Mouse (Mus musculus): ENCODE results near the gene Prkd1.
A peak's percentile ranks its signal among the peaks of the same experiment; 100 is the strongest.
"Not testable (repeated sequence)": the region's sequence is repeated elsewhere in the genome, so short reads cannot be mapped to it uniquely, and the experiment has no call there.

Prkd1 gene

DNA sequence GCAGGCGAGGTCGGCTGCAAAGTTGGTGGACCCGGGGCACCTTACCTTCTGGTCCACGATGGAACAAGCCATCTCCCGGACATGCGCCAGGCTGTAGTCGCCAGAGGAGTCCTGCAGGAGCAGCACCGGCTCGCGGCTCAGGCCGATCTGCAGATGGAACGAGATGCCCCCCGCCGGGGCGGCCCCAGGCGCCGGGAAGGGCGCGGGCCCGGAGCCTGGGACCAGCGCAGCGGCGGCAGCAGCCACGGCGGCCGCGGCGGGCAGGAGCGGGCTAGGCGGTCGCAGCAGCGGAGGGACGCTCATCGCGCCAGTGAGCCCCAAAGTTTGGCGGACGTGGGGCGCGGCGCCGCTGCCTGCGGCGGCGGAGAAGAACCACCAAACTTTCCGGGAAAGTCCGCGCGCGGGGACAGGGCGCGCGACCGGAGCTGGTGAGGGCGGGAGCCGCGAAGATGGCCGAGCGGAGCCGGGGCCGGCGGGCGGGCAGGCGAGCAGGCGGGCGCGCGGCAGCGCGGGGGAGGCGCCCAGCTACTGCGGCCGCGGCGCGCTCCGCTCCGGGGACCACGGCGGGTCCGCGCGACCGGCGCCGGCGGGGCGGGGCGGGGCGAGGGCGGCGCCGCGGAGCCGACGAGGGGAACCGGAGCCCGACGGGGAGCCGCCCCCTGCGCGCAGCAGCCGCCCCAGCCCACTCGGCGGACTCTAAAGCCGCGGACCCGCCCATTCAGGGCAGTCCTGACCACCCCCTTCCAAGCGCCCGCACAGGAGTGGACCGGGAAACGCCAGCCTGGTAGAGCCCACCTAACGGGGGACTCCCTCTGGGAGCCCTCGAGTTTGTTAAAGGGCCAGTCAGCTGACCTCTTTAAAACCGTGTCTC is at the start of gene Prkd1:
Gene Prkd1 (minus strand): TSS at position 428 of the 871 bp plus-strand sequence.
- DNase-seq (ENCODE audit: low spot score in 2 of 2): peak; percentile 38 to 43

DNA sequence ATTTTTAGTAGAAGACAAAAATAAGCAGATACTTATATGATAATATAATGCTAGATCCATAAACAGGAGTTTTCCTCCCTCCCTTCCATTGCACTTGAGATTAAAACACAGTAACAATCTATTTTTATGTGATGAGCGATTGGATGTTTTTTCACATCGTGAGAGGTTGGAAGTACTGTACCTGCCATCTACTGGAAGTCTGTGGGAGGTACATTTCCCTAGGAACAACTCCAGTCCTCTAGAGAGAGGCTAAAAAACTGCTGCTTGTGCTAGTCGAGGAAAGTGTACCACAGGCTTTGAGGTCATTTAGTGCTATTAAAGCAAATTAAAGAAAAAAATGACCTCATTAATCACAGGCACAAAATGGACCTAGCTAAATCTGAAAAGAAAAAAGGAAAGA is 48.6 kb upstream of the Prkd1 start:
- DNase-seq (ENCODE audit: low spot score in 2 of 2): peak in 1 of 2 experiments; percentile 42

DNA sequence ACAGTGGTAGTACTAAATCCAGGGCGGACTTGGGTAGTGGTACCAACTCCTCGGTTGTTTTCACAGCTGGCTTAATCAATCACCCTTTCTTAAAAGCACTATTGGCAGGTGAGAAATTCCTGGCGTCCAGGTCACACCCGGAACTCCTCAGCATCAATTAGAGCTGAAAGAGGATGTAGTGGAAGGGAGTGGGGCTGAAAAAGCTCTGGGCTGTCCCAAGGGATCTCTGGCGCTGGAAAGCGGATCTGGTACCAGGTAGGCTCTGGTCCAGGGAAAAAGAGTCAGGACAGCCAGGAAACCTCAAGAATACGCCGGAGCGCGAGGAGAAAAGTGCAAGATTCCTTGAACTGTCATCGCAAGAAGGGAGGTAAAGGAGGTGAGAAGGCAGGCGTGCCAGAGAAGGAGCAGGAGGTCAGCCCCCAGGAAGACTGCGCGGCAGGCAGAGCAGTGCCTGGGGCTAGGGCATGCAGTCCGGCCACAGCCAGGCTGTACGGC is 675 bp downstream of the Prkd1 start:
- peak; percentile 16 to 23 for DNase-seq (ENCODE audit: low spot score in 2 of 2)

DNA sequence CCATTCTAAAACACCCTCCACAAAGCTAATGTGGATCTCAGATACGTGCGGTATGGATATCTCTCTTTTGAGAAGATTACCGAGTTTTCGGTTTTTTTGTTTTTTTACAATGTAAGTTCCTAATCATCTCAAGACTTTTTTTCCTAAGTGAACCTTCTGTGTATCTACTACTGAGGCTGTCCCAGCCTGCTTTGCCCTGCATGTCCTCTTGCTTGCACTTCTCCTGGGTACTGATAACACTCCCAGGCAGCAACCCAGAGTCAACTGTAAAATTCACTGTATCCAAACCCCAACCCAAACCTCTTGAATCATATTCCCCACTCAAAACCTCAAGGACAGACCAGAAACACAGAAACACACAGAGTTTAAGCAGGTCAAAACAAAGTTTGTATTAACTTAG is 2.0 kb downstream of the Prkd1 start:
- no peak for DNase-seq (ENCODE audit: low spot score in 2 of 2)

DNA sequence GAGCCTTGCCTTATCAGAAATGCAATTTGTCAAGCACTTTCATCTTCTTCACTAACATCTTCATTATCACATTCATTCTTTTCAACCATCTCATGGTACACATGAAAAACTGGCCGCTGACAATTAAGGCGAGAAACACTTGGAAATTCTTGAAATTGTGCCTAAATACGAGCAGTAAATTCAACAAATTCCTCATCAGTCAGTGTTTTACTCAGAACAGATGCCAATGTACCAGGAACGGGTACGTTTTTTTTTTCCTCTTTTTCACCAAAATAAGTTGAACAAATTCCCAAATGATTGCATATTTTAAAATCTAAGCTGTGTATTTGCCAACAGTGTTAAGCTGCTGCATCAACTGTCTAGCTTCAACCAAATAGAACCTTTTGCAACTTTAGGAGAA is 6.2 kb downstream of the Prkd1 start:
- DNase-seq (ENCODE audit: low spot score in 2 of 2): no peak

DNA sequence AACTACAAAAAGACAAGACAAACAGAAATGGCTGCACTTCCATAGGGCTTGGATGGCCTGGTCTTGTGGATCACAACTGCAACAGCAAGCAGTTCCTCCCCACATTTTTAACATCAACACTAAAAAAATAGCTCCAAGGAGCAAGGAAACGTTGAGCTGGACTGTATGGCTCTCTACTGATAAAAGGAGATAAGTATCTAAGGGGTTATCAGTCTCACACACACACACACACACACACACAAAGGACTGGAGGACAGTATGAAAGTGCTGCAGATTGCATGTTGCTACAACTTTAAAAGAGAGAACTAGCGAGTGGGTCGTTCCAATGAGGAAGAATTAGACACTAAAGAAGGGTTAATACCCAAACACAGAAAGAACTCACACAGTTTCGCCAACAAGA is 8.7 kb downstream of the Prkd1 start:
- no peak for DNase-seq (ENCODE audit: low spot score in 2 of 2)

DNA sequence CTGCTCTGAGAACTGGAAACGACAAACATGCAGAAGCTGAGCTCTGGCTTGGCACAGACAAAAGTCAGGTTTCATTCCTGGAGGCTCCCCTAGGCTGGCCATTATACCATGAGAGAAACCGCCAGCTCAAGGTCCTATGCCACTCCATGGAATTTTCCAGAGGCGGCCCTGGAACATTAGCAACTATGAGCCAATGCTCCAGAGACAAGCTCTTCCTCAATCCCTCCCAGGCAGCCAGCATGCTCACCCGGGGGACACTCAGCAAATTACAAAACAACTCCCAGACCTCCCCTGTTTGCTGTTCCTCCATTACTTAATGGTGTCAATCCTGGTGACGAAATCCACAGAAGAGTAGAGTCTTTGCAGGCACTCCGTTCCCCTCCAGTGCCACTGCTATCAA is 14.5 kb downstream of the Prkd1 start:
- no peak for DNase-seq (ENCODE audit: low spot score in 2 of 2)

DNA sequence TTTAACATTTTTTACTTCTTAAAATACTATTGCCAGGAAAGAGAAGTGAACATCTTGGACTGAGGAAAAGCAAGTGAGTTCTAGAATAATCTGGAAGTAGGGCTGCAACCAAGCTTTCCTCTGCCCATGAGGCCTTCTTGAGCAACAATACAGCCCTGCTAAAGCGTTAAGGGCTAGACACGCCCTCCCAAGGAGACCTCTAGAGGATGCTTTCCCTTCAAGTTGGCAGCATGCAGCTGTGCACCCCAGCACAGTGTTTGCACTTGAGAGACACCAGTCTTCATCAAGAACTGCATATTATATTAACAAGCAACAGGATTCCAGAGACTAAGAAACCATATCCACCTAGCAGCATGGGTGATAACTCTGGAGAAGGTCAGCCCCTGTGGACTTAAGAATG is 22.8 kb downstream of the Prkd1 start:
- not testable (repeated sequence) for DNase-seq (ENCODE audit: low spot score in 2 of 2)

DNA sequence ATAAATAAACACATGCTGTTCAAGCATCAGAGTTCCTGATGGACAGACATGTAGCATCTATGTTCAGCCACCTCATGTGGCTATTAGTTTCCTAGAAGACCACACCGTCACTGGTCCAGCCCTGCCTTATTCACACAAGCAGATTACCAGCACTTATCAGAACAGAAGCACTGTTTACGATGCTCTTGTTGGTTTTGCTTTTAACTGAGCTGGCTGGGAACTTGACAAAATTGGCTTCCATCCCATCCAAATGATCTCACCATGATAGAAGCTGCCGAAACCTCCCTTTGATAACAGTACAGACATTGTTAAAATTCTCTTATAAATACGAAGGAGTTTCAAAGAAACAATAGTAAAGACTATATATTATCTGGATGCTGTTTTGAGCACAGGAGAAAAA is 24.7 kb downstream of the Prkd1 start:
- DNase-seq (ENCODE audit: low spot score in 2 of 2): no peak

DNA sequence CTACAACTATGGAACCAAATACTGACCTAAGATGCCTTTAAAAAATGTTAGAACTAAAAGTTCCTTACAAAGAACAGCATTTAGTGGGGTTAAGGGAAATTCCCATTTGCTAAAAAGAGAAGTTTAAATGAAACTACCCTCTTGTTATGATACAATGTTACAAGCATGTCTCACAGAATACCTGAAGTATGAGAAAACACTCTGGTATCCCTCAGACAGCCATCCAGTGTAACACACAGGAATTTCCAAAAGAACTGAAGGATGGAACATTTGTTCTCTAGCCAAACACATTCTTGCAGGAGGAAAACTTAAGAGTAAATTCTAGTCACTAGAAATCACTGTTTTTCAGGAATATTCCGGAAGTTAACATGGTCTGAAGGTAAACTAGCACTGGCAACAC is 33.0 kb downstream of the Prkd1 start:
- no peak for DNase-seq (ENCODE audit: low spot score in 2 of 2)

DNA sequence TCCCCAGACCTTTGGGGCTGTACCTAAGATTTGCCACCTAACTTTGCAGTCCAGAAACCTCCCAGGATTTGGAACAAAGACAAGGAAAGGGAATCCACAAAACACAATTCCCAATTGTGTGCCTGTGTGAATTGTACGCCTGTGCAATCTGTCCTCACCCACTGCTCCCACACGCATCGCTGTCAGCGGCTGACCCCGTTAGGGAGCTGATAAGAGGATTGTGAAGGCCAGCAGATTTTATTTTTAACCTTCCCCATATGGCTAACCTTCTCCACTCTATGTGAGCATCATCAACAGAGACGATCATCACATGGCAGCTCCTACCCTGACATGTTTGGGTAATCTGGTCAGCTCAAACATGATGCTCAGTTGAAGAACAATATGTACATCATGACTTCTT is 34.6 kb downstream of the Prkd1 start:
- no peak for DNase-seq (ENCODE audit: low spot score in 2 of 2)

DNA sequence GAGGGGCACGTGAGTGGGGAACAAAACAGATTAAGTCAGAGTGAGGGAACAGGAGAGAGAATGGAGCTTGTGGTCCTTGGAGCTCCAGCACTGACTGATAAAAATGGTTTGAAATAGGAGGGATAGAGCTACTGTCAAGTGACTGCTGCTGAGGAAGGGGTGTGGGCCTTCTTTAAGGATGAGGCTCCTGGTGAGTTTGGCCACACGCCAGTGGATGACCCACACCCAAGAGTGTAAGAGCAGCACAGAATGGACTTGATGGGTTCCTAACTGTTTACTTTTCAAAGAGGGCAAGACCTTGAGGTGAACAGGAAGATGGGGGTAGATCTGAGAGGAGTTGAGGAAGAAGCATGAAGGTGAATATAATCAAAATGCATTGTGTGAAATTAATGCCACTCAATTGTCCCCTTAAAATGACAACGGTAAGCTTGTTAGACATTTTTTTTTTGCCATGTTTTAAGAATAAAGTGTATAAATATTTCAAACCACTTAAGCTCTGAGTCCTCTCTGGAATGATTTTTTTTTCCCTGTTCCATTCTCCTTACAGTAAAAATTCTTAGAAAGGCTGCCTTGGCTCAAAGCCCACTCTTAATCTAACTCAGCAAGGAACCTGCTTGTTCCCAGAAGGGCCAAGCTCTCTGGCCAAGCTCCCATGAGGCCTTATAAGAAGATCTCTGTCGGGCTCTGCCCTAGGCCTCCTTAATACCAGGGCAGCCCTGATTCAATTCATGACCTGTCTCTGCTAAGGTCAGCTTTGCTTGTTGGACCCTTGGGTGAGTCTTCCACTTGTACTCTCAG is 42.0 kb downstream of the Prkd1 start:
- no peak for DNase-seq (ENCODE audit: low spot score in 2 of 2)

DNA sequence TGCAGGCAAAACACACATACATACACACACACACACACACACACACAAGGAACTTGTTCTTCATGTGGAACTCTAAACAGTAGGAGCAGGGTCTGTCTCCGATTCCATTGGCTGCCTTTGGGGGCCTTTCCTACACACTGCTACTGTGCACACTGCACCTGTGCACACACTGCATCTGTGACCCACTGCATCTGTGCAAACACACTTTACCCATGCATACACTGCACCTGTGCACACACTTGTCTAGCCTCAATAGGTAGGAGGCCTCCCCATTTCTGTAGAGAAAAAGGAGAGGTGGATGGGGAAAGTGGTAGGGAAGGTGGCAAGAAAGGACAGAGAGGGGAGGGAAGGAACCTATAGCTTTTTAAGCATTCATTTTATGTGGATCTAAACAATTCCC is 49.5 kb downstream of the Prkd1 start:
- no peak for DNase-seq (ENCODE audit: low spot score in 2 of 2)

DNA sequence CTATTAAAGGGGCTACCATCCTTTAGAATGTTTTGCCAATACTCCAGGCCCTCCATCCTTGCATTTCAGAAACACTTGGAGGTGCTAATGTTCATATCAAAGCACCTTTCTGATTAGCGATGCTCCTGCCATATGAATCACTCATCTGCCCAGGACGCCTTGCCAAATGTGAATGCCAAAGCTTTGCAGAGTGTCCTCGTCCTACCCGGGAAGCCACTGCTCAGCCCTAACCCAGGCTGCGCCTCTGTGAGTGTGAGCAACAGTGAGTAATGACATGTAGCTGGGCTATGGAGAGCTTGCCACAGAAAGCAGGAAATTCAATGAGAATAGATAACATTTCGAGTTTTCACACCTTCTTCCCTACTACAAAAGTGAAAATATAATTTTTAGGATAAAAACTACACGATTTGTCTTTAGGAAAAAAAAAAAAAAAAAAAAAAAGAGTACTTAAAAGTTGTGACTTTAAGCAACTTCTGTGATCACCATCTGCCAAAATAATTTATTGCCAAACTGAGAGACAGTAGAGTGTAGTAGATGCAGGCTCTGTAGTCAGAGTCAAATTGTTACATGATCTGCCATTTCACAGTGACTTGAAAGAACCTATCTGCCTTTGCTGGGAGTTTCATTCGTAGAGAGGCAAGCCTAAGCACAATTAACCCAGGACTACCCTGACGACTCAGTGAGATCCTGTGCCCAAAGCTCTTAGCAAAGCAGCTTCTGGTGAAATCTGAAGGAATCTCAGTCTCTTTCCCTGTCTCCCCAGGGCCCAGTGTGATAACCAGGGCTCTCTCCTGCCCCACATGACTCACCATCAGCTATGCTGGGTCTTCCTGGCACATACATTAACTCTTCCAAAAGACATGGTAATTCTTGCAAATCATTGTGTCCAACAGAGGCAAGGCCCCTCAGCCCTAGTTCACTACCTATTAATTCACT is 50.6 kb downstream of the Prkd1 start:
- DNase-seq (ENCODE audit: low spot score in 2 of 2): peak; percentile 26 to 27

DNA sequence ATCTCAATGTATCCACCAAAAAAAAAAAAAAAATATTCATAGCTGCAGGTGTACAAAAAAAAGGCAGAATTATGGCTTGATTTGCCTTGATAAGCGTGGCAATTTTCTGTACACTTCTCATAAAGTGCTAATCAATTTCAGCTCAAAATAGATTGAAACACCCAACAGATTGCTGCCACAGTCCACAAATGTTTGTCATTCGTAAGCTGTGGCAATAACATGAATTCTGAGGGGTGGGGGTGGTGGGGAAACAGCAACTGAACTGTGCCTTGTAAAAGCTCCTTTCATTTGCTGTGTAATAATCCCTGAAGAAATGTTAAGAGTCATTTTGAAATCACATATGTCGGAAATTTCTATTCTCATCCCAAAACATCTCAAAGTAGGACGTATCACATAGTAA is 51.4 kb downstream of the Prkd1 start:
- DNase-seq (ENCODE audit: low spot score in 2 of 2): no peak

DNA sequence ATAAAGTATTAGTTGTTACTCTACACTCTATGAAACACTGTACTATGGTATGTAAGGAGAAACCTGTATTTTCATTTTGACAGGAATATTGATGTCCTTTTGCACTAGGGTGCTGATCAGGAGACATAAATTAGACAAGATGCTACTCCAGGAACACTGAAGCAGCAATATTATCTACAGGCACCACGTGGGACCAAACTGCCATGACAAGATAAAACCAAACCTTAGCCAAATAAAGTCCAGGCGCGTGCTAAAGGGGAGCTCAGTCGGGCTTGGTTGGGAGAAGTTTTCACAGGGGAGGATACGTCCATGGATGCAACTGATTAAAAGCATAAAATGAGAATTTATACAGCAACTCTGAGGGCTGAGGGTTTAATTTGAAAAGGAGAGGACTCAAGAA is 53.1 kb downstream of the Prkd1 start:
- no peak for DNase-seq (ENCODE audit: low spot score in 2 of 2)

DNA sequence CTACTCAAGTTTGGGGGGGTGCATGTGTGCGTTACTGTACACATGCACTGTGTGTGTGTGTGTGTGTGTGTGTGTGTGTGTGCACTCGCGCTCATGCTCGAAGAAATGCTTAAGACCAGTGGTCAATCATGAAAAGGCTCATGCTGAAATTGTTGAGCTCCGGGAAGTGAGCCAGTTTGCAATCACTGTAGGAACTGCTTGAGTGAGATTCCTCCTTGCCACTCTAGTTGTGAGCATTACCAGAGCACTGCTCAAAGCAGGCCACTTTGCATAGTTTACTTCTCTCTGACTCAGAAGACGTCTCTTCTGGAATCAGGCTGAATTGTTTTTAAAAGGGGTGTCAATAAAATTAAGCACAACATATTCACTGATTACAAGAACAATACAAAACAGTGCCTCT is 54.4 kb downstream of the Prkd1 start:
- peak in 1 of 2 experiments; percentile 10 for DNase-seq (ENCODE audit: low spot score in 2 of 2)

DNA sequence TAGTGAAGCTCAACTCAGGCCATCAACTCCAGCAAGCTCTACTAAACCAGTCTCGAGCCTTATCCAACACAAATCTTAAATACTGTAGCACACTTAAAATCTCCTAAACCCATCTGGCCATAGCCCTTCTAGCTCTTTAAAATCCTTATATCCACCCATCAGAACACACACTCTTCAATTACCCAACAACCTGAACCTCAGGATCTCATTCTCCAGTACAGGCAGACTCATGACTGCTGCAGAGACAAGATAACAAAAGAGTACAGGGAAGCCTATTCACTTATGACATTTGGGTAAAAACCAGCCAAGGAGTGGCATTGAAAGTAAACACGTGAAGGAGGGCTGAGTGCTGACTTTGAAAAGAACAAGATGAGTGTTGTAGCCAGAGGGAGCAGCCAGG is 55.4 kb downstream of the Prkd1 start:
- no peak for DNase-seq (ENCODE audit: low spot score in 2 of 2)

DNA sequence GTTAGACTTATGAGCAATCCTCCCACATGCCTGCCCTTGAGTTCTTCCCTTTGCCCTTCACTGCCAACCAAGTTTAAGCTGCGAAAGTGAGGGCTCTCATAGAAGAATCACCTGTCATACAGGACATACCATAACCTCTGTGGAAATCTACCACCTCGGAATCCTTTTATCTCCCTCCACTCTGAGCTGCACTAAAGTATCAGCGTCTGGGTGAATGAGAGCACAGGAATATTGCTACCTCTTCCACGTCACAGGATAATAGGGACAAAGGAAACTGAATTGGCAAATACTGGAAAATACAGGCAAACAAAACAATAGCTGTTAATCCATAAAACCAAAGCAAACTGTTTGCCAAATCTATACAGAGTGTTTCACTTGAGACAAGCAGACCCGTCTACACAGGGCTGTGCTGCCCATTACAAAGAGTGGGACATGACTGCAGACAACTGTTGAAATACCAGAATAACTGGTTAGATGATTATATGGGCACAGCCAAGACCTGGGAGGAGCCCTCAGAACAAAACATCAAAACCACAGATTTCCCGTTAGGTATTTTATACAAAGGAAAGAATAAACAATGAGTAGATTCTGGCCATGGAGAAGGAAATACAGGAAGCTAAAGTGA is 60.6 kb downstream of the Prkd1 start:
- DNase-seq (ENCODE audit: low spot score in 2 of 2): no peak

DNA sequence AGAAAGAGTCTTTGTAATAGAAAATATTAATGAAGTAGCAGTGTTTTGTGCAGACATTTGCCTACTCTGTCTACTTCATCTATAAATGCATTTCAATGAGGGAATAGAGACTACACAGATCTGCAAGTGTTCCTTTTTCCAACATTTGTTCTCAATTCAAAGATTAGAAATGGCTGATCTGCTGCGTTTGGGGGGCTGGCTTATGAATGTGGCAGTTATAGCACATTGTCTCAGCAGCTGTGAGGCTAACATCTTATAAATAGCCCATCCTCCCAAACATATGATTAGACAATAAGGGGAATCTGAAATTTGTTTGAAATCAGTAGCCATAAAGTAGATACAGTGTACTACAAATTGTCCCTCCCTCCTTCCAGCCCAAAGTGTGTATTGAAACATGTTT is 83.7 kb downstream of the Prkd1 start:
- DNase-seq (ENCODE audit: low spot score in 2 of 2): no peak

DNA sequence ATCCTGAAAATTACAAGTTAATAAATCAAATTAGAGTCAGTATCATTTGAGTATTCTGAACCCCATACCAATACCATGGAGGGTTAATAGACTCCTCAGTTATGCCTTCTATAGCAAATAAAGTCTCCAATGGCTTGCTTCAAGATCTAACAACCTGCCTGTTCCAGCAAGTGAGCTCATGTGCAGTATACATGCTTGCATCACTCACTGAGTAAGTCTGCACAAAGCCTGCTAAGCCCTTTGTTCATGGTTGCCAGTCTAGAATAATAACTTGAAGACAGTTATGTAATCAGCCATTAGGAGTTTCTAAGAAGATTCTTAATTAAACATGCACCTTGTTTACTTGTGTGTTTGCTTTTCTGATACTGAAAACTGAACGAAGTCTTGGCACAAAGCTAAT is 88.4 kb downstream of the Prkd1 start:
- no peak for DNase-seq (ENCODE audit: low spot score in 2 of 2)
